Mouse (Mus musculus) spleen, postnatal 10 days (tissue): Measurements from ENCODE around the gene Pif1.

ENCODE experiments used
- DNase-seq, 2 experiments: peaks; one replicate each; pipeline ENCODE4 v3.0.0; 2021 to 2022; ENCODE audit warnings: low spot score in 2 of 2

The Pif1 gene

GRCm38 (mm10) chr9:65558806-65559205 lies 28.2 kb upstream of the Pif1 start:
- DNase-seq, result no peak

DNA sequence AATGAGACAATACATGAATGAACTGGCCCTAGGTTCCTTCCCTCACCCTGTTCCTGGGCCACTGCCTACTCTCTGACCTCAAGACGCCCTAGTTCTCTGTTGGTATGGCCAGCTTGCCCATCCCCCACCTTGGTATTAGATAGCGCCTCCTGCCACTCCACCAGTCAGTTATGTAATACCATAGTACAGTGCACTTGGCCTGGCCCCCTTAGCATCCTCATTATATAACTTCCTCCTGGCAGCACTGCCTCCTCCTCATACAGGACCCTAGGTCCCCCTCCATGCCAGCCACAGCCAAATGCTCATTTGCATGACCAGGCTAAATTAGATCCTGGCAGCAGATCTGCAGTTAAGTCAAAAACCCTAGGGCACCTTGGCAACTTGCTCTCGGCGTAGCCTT lies 25.9 kb upstream of the Pif1 start:
- peak in 1 of 2 experiments; percentile 52 for DNase-seq

DNA sequence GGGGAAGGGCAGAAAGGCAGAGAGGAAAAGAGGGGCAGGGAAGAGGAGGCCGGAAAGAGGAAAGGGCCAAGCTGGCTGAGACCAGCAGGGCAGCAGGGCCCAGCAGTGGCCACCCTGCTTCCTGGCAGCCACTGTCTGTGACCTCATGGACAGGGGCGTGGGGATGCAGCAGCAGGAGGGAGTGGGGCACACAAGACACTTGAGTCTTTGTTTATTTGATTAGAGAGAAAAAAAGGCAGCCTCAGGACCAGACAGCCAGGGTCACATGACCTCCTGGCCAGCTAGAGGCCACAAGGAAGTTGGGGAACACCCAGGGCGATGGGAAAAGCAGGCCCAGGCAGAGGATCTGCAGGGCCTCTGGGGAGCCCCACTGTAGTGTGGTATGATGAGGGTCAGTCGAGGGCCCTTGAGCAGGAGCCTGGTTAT lies 24.9 kb upstream of the Pif1 start:
- no peak for DNase-seq

DNA sequence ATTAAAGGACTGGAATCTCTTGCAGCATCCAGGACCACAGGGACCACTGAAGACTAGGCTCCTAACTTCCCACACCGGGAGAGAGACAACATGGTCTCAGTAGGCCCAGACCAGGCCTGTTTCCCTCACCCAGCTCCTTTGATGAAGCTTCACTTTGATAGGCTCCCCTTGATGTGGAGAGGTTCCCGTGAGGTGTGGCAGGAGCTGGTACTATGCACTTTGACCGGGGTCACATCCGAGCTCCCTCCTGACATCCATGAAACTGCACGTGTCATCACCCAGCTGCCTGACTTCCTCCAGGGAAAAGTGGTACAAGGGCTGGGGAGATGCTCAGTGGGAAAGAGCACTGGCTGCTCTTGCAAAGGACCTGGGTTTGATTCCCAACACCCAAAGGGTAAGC lies 23.9 kb upstream of the Pif1 start:
- DNase-seq, result no peak

DNA sequence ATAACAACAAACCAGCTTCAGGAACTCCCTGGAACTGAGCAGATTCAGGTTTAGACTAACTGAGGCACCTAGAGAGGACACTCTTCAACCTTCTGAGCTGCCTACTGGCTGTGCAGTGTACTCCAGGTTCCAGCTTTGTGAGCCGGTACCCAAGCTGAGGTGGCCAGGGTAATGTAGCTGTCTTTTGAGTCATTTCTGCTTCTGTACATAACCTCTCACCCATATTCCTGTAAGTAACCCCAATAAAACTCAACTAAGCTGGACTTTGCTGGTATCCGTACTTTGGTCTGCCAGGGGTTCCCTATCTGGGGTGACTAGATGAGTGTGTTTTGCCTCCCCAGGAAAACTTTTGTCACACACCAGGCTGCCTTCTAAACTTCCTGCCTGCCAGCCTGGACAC lies 22.3 kb upstream of the Pif1 start:
- no peak for DNase-seq

DNA sequence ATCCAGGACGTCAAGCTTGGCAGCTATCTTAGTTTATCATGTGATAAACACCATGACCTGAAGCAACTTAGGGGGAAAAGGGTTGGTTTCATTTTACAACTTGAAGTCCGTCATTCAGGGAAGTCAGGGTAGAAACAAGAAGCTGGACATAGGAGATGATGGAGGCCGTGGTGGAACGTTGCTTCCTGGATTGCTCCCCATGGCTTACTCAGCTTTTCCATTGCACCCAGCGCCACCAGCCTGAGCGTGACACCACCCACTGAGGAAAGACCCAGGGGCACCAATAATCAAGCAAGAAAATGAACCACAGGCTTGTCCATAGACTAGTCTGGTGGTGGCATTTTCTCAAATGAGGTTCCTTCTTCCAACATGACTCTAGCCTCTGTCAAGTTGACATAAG lies 18.2 kb upstream of the Pif1 start:
- no peak for DNase-seq

DNA sequence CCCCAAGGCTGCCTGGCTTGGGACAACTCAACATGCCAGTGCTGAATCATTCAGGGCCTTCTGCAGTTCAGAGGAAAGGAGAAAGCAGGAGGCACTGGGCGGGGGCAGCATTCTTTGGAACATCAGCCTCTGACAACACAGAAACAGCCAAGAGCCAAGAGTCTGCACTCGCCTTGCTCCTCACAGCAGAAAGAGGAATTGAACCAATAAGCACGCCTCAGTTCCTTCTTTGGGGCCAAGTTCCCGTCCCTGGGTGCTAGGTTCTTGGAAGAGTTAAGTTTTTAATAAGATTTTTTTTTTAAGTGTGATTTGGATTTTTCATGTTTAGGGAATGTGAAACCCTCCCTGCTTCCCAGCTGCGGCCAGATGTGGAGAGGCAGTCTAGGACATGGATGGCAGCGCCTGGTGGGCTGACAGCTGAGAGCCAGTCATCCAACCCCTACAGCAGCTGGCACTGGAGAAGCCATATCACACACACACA lies 17.4 kb upstream of the Pif1 start:
- peak in 1 of 2 experiments; percentile 26 for DNase-seq

- DNase-seq, result no peak
These were observed 14.1 kb upstream of the Pif1 start for GRCm38 (mm10) chr9:65572837-65573236.

GRCm38 (mm10) chr9:65574513-65575392 lies 12.2 kb upstream of the Pif1 start:
- DNase-seq, result peak in 1 of 2 experiments; percentile 56

GRCm38 (mm10) chr9:65575393-65576196 lies 11.4 kb upstream of the Pif1 start:
- DNase-seq, result peak; percentile 66 to 82

GRCm38 (mm10) chr9:65576861-65577510 lies 10.0 kb upstream of the Pif1 start:
- no peak for DNase-seq

DNA sequence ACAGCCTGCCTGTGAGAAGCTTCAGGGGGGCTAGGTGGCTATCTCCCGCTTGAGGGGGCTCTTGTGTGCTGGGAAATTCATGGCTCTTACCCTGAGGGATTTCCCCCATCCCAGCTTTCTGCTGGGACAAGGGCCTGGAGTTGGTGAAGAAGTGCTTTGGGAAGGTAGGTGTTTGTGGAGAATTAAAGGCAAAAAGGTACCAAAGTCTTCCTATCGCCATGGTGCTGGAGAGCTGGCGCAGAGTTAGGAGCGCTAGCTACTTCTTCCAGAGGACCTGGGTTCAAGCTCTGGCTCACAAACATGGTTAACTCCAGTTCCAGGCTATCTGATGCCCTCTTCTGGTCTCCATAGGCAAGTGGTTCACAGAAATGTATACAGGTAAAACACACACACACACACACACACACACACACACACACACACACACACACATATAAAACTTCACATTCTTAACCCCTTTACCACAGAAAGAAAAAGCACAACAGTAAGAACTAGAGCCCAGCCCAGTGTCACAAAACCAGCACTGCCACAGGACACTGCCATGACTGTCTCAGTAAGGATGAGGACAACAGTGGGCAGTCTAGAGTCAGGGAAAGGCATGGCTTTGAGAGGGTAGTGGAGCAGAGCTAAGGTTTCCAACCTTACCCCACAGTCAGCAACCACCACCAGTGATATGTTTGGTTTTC lies 9.3 kb upstream of the Pif1 start:
- DNase-seq, result no peak

- DNase-seq, result peak; percentile 56 to 61
These were observed 8.1 kb upstream of the Pif1 start for GRCm38 (mm10) chr9:65578801-65579249.

DNA sequence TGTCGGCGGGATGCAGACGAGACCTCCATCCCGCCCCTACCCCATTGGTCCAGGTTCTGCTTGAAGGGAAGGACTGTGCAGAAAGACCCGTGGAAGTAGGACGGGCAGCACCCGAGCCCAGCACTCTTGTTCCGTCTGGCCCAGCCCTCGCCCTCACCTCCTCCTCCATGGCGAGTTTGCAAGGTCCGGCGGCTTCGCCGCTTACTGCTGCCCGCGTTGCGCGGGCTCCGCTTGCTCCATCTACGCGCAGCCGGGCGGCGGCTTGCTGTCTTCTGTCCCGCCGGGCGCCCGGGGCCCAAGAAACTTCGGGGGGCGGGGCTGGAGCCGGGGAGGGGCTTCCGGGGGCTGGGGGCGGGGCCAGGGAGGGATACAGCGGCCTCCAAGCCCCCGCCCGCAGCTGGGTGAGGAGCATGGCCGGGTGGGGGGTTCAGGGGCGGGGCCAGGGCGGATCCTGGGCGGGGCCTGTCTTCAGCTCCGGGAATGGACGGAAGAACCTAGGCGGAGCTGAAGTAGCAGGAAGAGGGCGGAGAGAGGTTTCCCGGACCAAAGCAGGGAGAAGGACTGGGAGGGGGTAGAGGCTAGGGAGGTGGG lies 7.1 kb upstream of the Pif1 start, which contains the start of gene Plekho2:
Gene Plekho2, minus strand, starts transcription at position 260 of the 591 bp plus-strand sequence.
- peak; percentile 90 to 96 for DNase-seq

- DNase-seq, result peak; percentile 80 to 94
These were observed 6.3 kb upstream of the Pif1 start for GRCm38 (mm10) chr9:65580401-65581256.

GRCm38 (mm10) chr9:65583045-65583444 lies 3.9 kb upstream of the Pif1 start:
- peak in 1 of 2 experiments; percentile 77 for DNase-seq

DNA sequence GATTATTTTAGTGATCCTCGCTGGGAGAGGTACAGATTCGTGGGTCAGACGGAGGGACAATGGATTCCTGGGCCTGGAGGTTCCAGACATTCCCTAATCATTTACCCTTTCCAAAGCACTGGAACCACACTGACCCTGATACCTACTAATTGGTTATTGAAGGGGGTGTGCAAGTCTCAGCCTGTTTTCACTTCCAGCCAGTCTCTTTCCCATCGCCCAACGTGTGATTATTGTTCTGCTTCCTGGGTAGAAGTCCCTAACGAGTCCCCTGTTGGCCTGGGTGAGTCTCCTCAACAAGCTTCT lies 261 bp downstream of the Pif1 start:
- no peak for DNase-seq

DNA sequence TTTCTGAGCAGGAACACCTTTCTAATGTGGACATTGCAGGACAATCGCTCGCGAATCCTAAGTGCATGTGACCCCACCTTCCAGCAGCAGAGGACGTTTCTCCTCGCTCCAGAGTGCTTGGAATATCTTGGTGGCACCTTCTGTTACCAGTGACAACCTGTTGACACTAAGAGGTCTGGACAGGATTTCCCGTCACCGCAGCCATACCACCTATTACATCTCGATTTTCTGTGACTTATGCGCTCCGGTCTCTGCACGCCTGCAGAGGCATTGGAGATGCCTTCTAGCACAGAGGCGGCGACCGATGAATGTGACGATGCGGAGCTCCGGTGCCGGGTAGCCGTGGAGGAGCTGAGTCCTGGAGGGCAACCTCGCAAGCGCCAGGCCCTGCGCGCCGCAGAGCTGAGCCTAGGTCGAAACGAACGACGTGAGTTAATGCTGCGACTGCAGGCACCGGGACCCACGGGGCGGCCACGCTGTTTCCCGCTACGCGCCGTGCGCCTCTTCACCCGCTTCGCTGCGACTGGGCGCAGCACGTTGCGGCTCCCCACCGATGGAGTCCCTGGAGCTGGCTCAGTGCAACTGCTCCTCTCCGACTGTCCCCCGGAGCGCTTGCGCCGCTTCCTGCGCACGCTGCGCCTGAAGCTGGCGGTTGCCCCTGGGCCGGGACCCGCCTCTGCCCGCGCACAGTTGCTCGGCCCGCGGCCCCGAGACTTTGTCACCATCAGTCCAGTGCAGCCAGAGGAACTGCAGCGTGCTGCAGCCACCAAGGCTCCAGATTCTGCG lies 806 bp downstream of the Pif1 start:
- DNase-seq, result peak; percentile 66 to 72

- DNase-seq, result no peak
These were observed 2.1 kb downstream of the Pif1 start for GRCm38 (mm10) chr9:65589091-65589490.
